Mouse (Mus musculus) right cerebral cortex, adult 2 months (tissue): Measurements from ENCODE around the gene Dhx15.

ENCODE experiments used
- DNase-seq, 2 experiments: peaks; one replicate each; pipeline ENCODE4 v3.0.0; 2021 to 2022; ENCODE audit warnings: low spot score in 2 of 2

Gene Dhx15

DNA sequence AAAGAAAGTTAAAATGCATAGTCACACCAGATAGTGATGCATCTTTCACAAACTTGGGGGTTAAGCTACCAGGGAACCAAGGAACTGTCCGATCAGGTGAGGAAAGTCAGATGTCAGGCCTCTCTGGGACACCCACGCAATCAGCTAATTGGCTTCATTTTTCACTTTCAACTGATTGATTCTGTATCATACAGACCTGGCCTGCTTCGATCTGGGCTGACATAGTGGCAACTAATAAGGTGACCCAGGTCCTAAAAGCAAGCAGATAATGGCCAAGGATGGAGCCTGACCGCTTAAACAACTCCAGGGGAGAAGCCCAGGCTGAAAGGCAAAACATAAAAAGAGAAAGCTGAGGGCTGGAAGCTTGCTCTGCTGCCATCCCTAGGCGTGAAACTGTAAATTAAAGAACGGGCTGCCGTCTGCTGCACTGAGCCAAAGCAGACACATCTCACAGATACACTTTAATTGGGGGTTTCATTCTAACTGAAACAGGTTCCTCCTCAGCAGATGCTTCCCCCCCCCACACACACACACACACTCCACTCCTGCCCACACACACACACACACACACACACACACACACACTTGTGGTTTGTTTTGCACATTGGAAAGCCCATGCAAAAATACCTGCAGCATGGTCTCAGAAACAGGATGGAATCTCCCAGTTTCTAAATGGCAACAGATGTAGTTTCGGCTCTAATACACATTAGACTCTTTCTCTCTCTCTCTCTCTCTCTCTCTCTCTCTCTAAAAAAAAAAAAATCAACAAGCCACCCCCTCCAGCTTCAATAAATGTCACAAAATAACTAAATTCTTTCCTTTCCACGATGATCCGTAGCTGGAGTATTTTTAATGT is 79.3 kb downstream of the Dhx15 start:
- peak; percentile 46 to 62 for DNase-seq
